Mouse (Mus musculus) kidney, postnatal 0 days (tissue): ENCODE data around the gene Tpmt. TPM values are rescaled to one million over a fixed set of nuclear protein-coding genes. Genes with fewer than 3 reads are reported as not detected.
A peak's percentile ranks its signal among the peaks of the same experiment; 100 is the strongest.

Source experiments
- ATAC-seq: fragments of 200-750 bp; cut with Nextera tagmentation; replicated peaks from 2 replicates; pipeline ENCODE4 v1.8.0; 2017; ENCODE audit warnings: low read depth, moderate number of reproducible peaks, moderate TSS enrichment, moderate library complexity; ENCODE audit not compliant: low FRiP score
- DNase-seq: peaks from one replicate; pipeline ENCODE4 v3.0.0-alpha.2; 2016; ENCODE audit warnings: low spot score
- H3K27ac ChIP-seq: fragments of 300-500 bp; sonication (generic); 2 replicates; pipeline ENCODE4 v1.5.1; 2014; ENCODE audit warnings: mild to moderate bottlenecking
- H3K27me3 ChIP-seq: fragments of 300-500 bp; sonication (generic); 2 replicates; pipeline ENCODE4 v1.6.1; 2014; ENCODE audit warnings: low read length, mixed read lengths; ENCODE audit not compliant: insufficient read depth
- H3K36me3 ChIP-seq: fragments of 300-500 bp; sonication (generic); 2 replicates; pipeline ENCODE4 v1.6.1; 2014; ENCODE audit warnings: low read length, mixed read lengths; ENCODE audit not compliant: insufficient read depth
- H3K4me1 ChIP-seq: fragments of 300-500 bp; sonication (generic); replicated peaks from 2 replicates; pipeline ENCODE4 v1.6.1; 2014; ENCODE audit warnings: antibody characterized with exemption, low read length, mixed read lengths; ENCODE audit not compliant: insufficient read depth
- H3K4me2 ChIP-seq: fragments of 300-500 bp; sonication (generic); 2 replicates; pipeline ENCODE4 v1.6.1; 2014; ENCODE audit warnings: mild to moderate bottlenecking, low read length, moderate library complexity, mixed read lengths
- H3K4me3 ChIP-seq: fragments of 300-500 bp; sonication (generic); replicated peaks from 2 replicates; pipeline ENCODE4 v1.5.1; 2014; ENCODE audit warnings: low read depth, low read length
- H3K9ac ChIP-seq: fragments of 300-500 bp; sonication (generic); 2 replicates; pipeline ENCODE4 v1.6.1; 2014; ENCODE audit warnings: low read depth, low read length
- H3K9me3 ChIP-seq: fragments of 300-500 bp; sonication (generic); replicated peaks from 2 replicates; pipeline ENCODE4 v1.6.1; 2016; ENCODE audit warnings: low read length, inconsistent platforms, mixed read lengths
- CTCF ChIP-seq: IDR thresholded peaks from 2 replicates; pipeline ENCODE4 v1.5.1; 2016; ENCODE audit warnings: antibody characterized with exemption, low read depth, mild to moderate bottlenecking, moderate library complexity
- WGBS: fragments of 180-500 bp; shearing (Covaris S2); extraction: QIAGEN DNeasy Blood & Tissue Kit; methylation state at CpG from one replicate; pipeline ENCODE4 v1.1.7; 2014; 5-methylcytosine and 5-hydroxymethylcytosine counted together
- polyA plus RNA-seq: library from polyadenylated mRNA; unstranded; fragments of >200 nt; fragmentation: Nextera tagmentation; extraction: Ambion mirVana; gene quantifications from 2 replicates; pipeline ENCODE4 v1.2.1, GENCODE M21; 2015

Tpmt gene
- polyA plus RNA-seq, 1 experiment from 2014 or later: 55.8 TPM

- no peaks in the 10 kb centered on the region for H3K36me3 ChIP-seq
- under 1% methylated on average over 45 of the region's 45 CpGs for WGBS
- peak overlapping the region; percentile 69 for H3K4me3 ChIP-seq
- no peak for TF ChIP-seq CTCF
- no peaks in the 10 kb centered on the region for H3K9me3 ChIP-seq
- peak overlapping the region; percentile 99 for H3K4me2 ChIP-seq
- DNase-seq (peak; percentile 25), ATAC-seq (peak; percentile 17; the same call in 1 of the 2 replicates)
- no peaks in the 10 kb centered on the region for H3K27me3 ChIP-seq
- H3K27ac ChIP-seq: peak overlapping the region; percentile 78
- H3K4me1 ChIP-seq: peaks cover 8% of the 10 kb centered on the region; the same call in 1 of the 2 replicates
- H3K9ac ChIP-seq: peak overlapping the region; percentile 78
These were observed 512 bp downstream of the Tpmt start for GRCm38 (mm10) chr13:47043833-47044616.

- under 1% methylated on average over 48 of the region's 48 CpGs for WGBS
- ATAC-seq (peak; percentile 97), DNase-seq (peak; percentile 98)
- H3K9ac ChIP-seq: peak within 1 kb of the TSS; percentile 78
- H3K4me1 ChIP-seq: peaks cover 8% of the 10 kb centered on the region; the same call in 1 of the 2 replicates
- H3K4me2 ChIP-seq: peak within 1 kb of the TSS; percentile 99
- peak within 1 kb of the TSS; percentile 78 for H3K27ac ChIP-seq
- TF ChIP-seq CTCF: no peak
- H3K27me3 ChIP-seq: no peaks in the 10 kb centered on the region
- no peaks in the 10 kb centered on the region for H3K36me3 ChIP-seq
- H3K9me3 ChIP-seq: no peaks in the 10 kb centered on the region
- H3K4me3 ChIP-seq: peak within 1 kb of the TSS; percentile 69
These were observed 1.4 kb downstream of the Tpmt start, which contains the start of gene Kdm1b for GRCm38 (mm10) chr13:47043030-47043680. TSS of gene Kdm1b (plus strand) at chr13:47043499.

- TF ChIP-seq CTCF: no peak; the same call in 1 of the 2 replicates
- Histone ChIP-seq H3K9me3 (no peaks in the 10 kb centered on the region), H3K9ac (peak overlapping the region; percentile 1; the same call in 1 of the 2 replicates), H3K27me3 (no peaks in the 10 kb centered on the region), H3K27ac (peak overlapping the region; percentile 75; the same call in 1 of the 2 replicates), H3K4me3 (peak overlapping the region; percentile 69; the same call in 1 of the 2 replicates), H3K4me1 (peaks cover 8% of the 10 kb centered on the region; the same call in 1 of the 2 replicates), H3K36me3 (no peaks in the 10 kb centered on the region), H3K4me2 (peak overlapping the region; percentile 99)
- WGBS: 50% methylated on average over 8 of the region's 8 CpGs
- ATAC-seq (no peak), DNase-seq (peak; percentile 56)
These were observed 2.4 kb downstream of the Tpmt start for GRCm38 (mm10) chr13:47042024-47042633.

GRCm38 (mm10) chr13:47040061-47040460 is 4.5 kb downstream of the Tpmt start:
- ATAC-seq (no peak), DNase-seq (no peak)
- H3K27ac ChIP-seq: 0 out of 2 replicates have a peak overlapping the region, but pooled peaks have one; percentile 61
- H3K9me3 ChIP-seq: no peaks in the 10 kb centered on the region
- no peaks in the 10 kb centered on the region for H3K36me3 ChIP-seq
- H3K27me3 ChIP-seq: no peaks in the 10 kb centered on the region
- no peak overlapping the region for H3K9ac ChIP-seq
- TF ChIP-seq CTCF: no peak
- peaks cover 8% of the 10 kb centered on the region; the same call in 1 of the 2 replicates for H3K4me1 ChIP-seq
- 64% methylated on average over 5 of the region's 5 CpGs for WGBS
- H3K4me3 ChIP-seq: no peak overlapping the region
- no peak overlapping the region for H3K4me2 ChIP-seq

GRCm38 (mm10) chr13:47037946-47038345 is 6.6 kb downstream of the Tpmt start:
- no peak overlapping the region for H3K4me2 ChIP-seq
- no peak overlapping the region for H3K9ac ChIP-seq
- H3K4me1 ChIP-seq: no peaks in the 10 kb centered on the region
- no peaks in the 10 kb centered on the region for H3K27me3 ChIP-seq
- DNase-seq (no peak), ATAC-seq (no peak)
- no peak for TF ChIP-seq CTCF
- H3K36me3 ChIP-seq: no peaks in the 10 kb centered on the region
- H3K9me3 ChIP-seq: no peaks in the 10 kb centered on the region
- H3K4me3 ChIP-seq: no peak overlapping the region
- no peak overlapping the region for H3K27ac ChIP-seq
- WGBS: 83% methylated on average over 6 of the region's 6 CpGs

- no peaks in the 10 kb centered on the region for H3K4me1 ChIP-seq
- H3K4me3 ChIP-seq: no peak overlapping the region
- no peak for ATAC-seq
- H3K9me3 ChIP-seq: no peaks in the 10 kb centered on the region
- 93% methylated on average over 4 of the region's 4 CpGs for WGBS
- no peak for TF ChIP-seq CTCF
- H3K27ac ChIP-seq: no peak overlapping the region
- no peak overlapping the region for H3K9ac ChIP-seq
- H3K4me2 ChIP-seq: no peak overlapping the region
- H3K27me3 ChIP-seq: no peaks in the 10 kb centered on the region
- H3K36me3 ChIP-seq: no peaks in the 10 kb centered on the region; the same call in 1 of the 2 replicates
- DNase-seq: no peak
These were observed 10.9 kb downstream of the Tpmt start for GRCm38 (mm10) chr13:47033602-47034001.
